Mouse (Mus musculus) adrenal gland, adult 18-20 months (tissue): ENCODE data around the gene Lrsam1. TPM values are rescaled to one million over a fixed set of nuclear protein-coding genes. Genes with fewer than 3 reads are reported as not detected.

Experiments
- total RNA-seq, 2 experiments: library from RNA; stranded (reverse); gene quantifications; 1 replicate in 1 of 2; 2 replicates in 1 of 2; pipeline ENCODE4 v1.2.3; 2021

The Lrsam1 gene
- total RNA-seq, 2 experiments from 2014 or later, result 16.6 to 23.4 TPM

Other genes with a start within 250 kb of the Lrsam1 start
- 10 to 100 TPM; 73.2 to 87.4 TPM for gene Cdk9, start 248.5 kb downstream of the Lrsam1 start, total RNA-seq
- 10 to 100 TPM; 11.6 to 14.9 TPM for gene Sh2d3c, start 240.6 kb downstream of the Lrsam1 start, total RNA-seq
- gene 6330409D20Rik, start 220.6 kb downstream of the Lrsam1 start, total RNA-seq, result not detected
- 10 to 100 TPM; 18.2 to 22.3 TPM for gene Tor2a, start 204.4 kb downstream of the Lrsam1 start, total RNA-seq
- gene Ttc16, start 186.0 kb downstream of the Lrsam1 start, total RNA-seq, result under 1 TPM; 0.13 to 0.26 TPM
- 1 to 10 TPM; 5.4 to 9.9 TPM for gene Ptrh1, start 185.8 kb downstream of the Lrsam1 start, total RNA-seq
- under 1 TPM in 1 of 2 experiments, not detected in 1; 0.16 TPM for gene Cfap157, start 177.2 kb downstream of the Lrsam1 start, total RNA-seq
- 10 to 100 TPM; 22.1 to 36.6 TPM for gene Stxbp1, start 114.4 kb downstream of the Lrsam1 start, total RNA-seq
- gene Fam129b, start 85.5 kb downstream of the Lrsam1 start, total RNA-seq, result 10 to 100 TPM; 19.1 to 32.7 TPM
- 100 to 1,000 TPM; 162 to 167 TPM for gene Rpl12, start 55 bp downstream of the Lrsam1 start, total RNA-seq
- gene Slc2a8, start 20.5 kb upstream of the Lrsam1 start, total RNA-seq, result 10 to 100 TPM; 15.7 to 17.2 TPM
- gene Garnl3, start 170.0 kb upstream of the Lrsam1 start, total RNA-seq, result 10 to 100 TPM; 11.4 to 16.1 TPM